32 mouse cellular contexts compared by ENCODE assay signal in the genomic region with DNA sequence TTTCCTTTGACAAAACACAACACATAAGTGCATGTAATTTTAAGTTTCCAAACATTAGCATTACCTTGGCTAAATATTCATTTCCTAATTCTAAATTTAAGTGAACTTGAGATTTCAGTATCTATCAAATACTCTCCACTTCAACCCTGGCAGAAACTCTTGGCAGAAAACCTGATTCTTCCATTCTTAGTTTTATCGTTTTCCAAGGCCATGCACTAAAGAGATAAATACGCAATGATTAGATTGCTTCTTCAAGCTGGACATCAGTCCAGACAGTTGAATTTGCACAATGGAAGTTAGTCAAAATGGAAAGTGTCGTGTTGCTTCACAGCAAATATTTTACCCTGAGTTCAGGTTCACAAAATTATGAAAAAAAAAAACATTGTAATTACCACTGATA.
"Had no signal": no experiment of that assay in that cellular context is flagged by ENCODE, and none has a peak within 500 bp of the region (broad histone marks: within the 10 kb centered on the region; RNA-seq: fewer than 3 reads in every experiment).

No protein-coding gene starts in this region.

- H3K9ac ChIP-seq: limb, embryonic 12.5 days; limb, embryonic 13.5 days; limb, embryonic 15.5 days; liver, embryonic 12.5 days; liver, embryonic 13.5 days; liver, embryonic 14.5 days; liver, embryonic 15.5 days; liver, postnatal 0 days; lung, embryonic 14.5 days; lung, embryonic 15.5 days; midbrain, embryonic 12.5 days; midbrain, embryonic 13.5 days; midbrain, embryonic 15.5 days had no signal

- H3K27me3 ChIP-seq: limb, embryonic 12.5 days; limb, embryonic 13.5 days; limb, embryonic 15.5 days; liver, embryonic 12.5 days; liver, embryonic 13.5 days; liver, embryonic 15.5 days; lung, embryonic 15.5 days; megakaryocyte, embryonic 14.5 days; midbrain, embryonic 12.5 days; midbrain, embryonic 13.5 days; midbrain, embryonic 15.5 days had no signal

- H3K4me1 ChIP-seq: limb, embryonic 10.5 days; limb, embryonic 12.5 days; limb, embryonic 13.5 days; limb, embryonic 15.5 days; liver, embryonic 12.5 days; liver, embryonic 13.5 days; liver, embryonic 15.5 days; lung, embryonic 15.5 days; midbrain, embryonic 10.5 days; midbrain, embryonic 12.5 days; midbrain, embryonic 13.5 days; midbrain, embryonic 15.5 days had no signal

- DNase-seq: left cerebral cortex, postnatal 4 days; liver; liver, embryonic 13.5 days; liver, postnatal 0 days; lung, adult 18-20 months; lung, adult 2 months; lung, embryonic 14.5 days; lung, postnatal 10 days; lung, postnatal 14 days; lung, postnatal 36 days; lung, postnatal 4 days; midbrain, embryonic 14.5 days had no signal

- H3K4me3 ChIP-seq: left cerebral cortex, adult 2 months; limb, embryonic 10.5 days; limb, embryonic 12.5 days; limb, embryonic 13.5 days; limb, embryonic 15.5 days; liver, embryonic 12.5 days; liver, embryonic 13.5 days; liver, embryonic 15.5 days; lung, embryonic 15.5 days; megakaryocyte, embryonic 14.5 days; midbrain, embryonic 10.5 days; midbrain, embryonic 12.5 days; midbrain, embryonic 13.5 days; midbrain, embryonic 15.5 days; myocyte had no signal

- H3K36me3 ChIP-seq: limb, embryonic 10.5 days; limb, embryonic 12.5 days; limb, embryonic 13.5 days; limb, embryonic 15.5 days; liver, embryonic 12.5 days; liver, embryonic 13.5 days; liver, embryonic 15.5 days; lung, embryonic 15.5 days; midbrain, embryonic 10.5 days; midbrain, embryonic 12.5 days; midbrain, embryonic 13.5 days; midbrain, embryonic 15.5 days had no signal

- H3K9me3 ChIP-seq: limb, embryonic 10.5 days; limb, embryonic 12.5 days; limb, embryonic 13.5 days; limb, embryonic 15.5 days; liver, embryonic 12.5 days; liver, embryonic 13.5 days; liver, embryonic 15.5 days; lung, embryonic 15.5 days; megakaryocyte, embryonic 14.5 days; midbrain, embryonic 10.5 days; midbrain, embryonic 12.5 days; midbrain, embryonic 13.5 days; midbrain, embryonic 15.5 days had no signal

- H3K4me2 ChIP-seq: limb, embryonic 12.5 days; limb, embryonic 13.5 days; limb, embryonic 15.5 days; liver, embryonic 11.5 days; liver, embryonic 12.5 days; liver, embryonic 13.5 days; liver, embryonic 15.5 days; lung, embryonic 14.5 days; lung, embryonic 15.5 days; midbrain, embryonic 11.5 days; midbrain, embryonic 12.5 days; midbrain, embryonic 13.5 days; midbrain, embryonic 15.5 days had no signal

- H3K27ac ChIP-seq: left cerebral cortex, adult 2 months; limb, embryonic 10.5 days; limb, embryonic 12.5 days; limb, embryonic 13.5 days; limb, embryonic 15.5 days; liver, embryonic 12.5 days; liver, embryonic 13.5 days; liver, embryonic 14.5 days; liver, embryonic 15.5 days; lung, embryonic 15.5 days; macrophage; midbrain, embryonic 10.5 days; midbrain, embryonic 12.5 days; midbrain, embryonic 13.5 days; midbrain, embryonic 15.5 days had no signal

- ATAC-seq: liver, embryonic 12.5 days; liver, postnatal 0 days; lung, postnatal 0 days; midbrain, embryonic 13.5 days; midbrain, embryonic 15.5 days; midbrain, embryonic 16.5 days had no signal
